ENCODE assay signal across 8 mouse cellular contexts in genomic region chr9:106280386-106280785, GRCm38 (mm10). TPM values are rescaled to one million over a fixed set of nuclear protein-coding genes. Genes with fewer than 3 reads are reported as not detected.
DNase-seq lines count a peak whose midpoint lies in the region; ATAC-seq and TF ChIP-seq lines count a peak whose summit lies in the region.

No protein-coding gene starts in this region.

- peak overlapping the region; percentile 69 for H3K27ac ChIP-seq in intestine, embryonic 14.5 days (ENCODE audit: low read depth)
- H3K27ac ChIP-seq in liver, embryonic 13.5 days = peak overlapping the region; percentile 67

- H3K4me1 ChIP-seq in intestine, embryonic 14.5 days (replicated peaks; ENCODE audit: control insufficient read depth, insufficient read depth, low read length) = peaks cover 11% of the 10 kb centered on the region
- H3K4me1 ChIP-seq in liver, embryonic 13.5 days (replicated peaks) = peaks cover 28% of the 10 kb centered on the region

- H3K27me3 ChIP-seq in C2C12 (ENCODE audit: control insufficient read depth, insufficient read depth, insufficient read length) (no peaks in the 10 kb centered on the region), myocyte (ENCODE audit: control insufficient read depth, insufficient read depth, insufficient read length) (no peaks in the 10 kb centered on the region)
- H3K27me3 ChIP-seq in intestine, embryonic 14.5 days (replicated peaks; ENCODE audit: control insufficient read depth, insufficient read depth, low read length) = no peaks in the 10 kb centered on the region
- no peaks in the 10 kb centered on the region for H3K27me3 ChIP-seq in liver, embryonic 13.5 days

- no peak for TF ChIP-seq CTCF in C2C12 (IDR thresholded peaks at IDR 0.05; ENCODE audit: control insufficient read depth, insufficient read depth, insufficient read length)

- peak; percentile 79 for DNase-seq in embryo, embryonic 10.5 days (ENCODE audit: low spot score)
- DNase-seq in gonadal fat pad, adult 2 months (ENCODE audit: low read depth) = peak; percentile 57
- DNase-seq in intestine, embryonic 14.5 days (ENCODE audit: low spot score) = no peak
- peak; percentile 22 for DNase-seq in liver, embryonic 13.5 days
- DNase-seq in thymus, postnatal 0 days (ENCODE audit: low spot score) = peak; percentile 49

- peak overlapping the region; percentile 90 for H3K4me2 ChIP-seq in intestine, embryonic 14.5 days (ENCODE audit: low read length)
- H3K4me2 ChIP-seq in liver, embryonic 13.5 days = peak overlapping the region; percentile 85
- H3K4me2 ChIP-seq in myocyte (ENCODE audit: low read depth) = peak overlapping the region; percentile 68

- no peak for TF ChIP-seq POLR2A in myocyte (IDR thresholded peaks at IDR 0.05; ENCODE audit: insufficient read length, low read depth)

- peak; percentile 7 for ATAC-seq in activated CD4-positive, CD25-positive, alpha-beta regulatory T cell, adult 4 months
- ATAC-seq in intestine, embryonic 14.5 days (replicated peaks; ENCODE audit: low FRiP score, low TSS enrichment, low read depth) = peak; percentile 62; the same call in 1 of the 2 replicates
- peak; percentile 19 for ATAC-seq in liver, embryonic 13.5 days (ENCODE audit: low read depth)

- WGBS in intestine, embryonic 14.5 days = under 1% methylated on average over 14 of the region's 14 CpGs
- under 1% methylated on average over 14 of the region's 14 CpGs for WGBS in liver, embryonic 13.5 days (ENCODE audit: insufficient replicate concordance)

- peak overlapping the region; percentile 59 for H3K9ac ChIP-seq in intestine, embryonic 14.5 days (ENCODE audit: low read length)
- H3K9ac ChIP-seq in liver, embryonic 13.5 days = peak overlapping the region; percentile 89

- H3K79me2 ChIP-seq in C2C12 (ENCODE audit: control insufficient read depth, insufficient read depth) = peaks cover 8% of the 10 kb centered on the region
- H3K79me2 ChIP-seq in myocyte (ENCODE audit: control insufficient read depth, insufficient read depth) = no peaks in the 10 kb centered on the region

- no peaks in the 10 kb centered on the region for H3K9me3 ChIP-seq in intestine, embryonic 14.5 days (ENCODE audit: control insufficient read depth, low read length)
- H3K9me3 ChIP-seq in liver, embryonic 13.5 days (replicated peaks) = no peaks in the 10 kb centered on the region

- H3K36me3 ChIP-seq in C2C12 (ENCODE audit: control insufficient read depth, insufficient read depth) (no peaks in the 10 kb centered on the region), myocyte (ENCODE audit: control insufficient read depth, insufficient read depth) (no peaks in the 10 kb centered on the region)
- peaks cover 15% of the 10 kb centered on the region; the same call in 1 of the 2 replicates for H3K36me3 ChIP-seq in intestine, embryonic 14.5 days (ENCODE audit: control insufficient read depth, insufficient read depth, low read length)
- peaks cover 17% of the 10 kb centered on the region for H3K36me3 ChIP-seq in liver, embryonic 13.5 days

- H3K79me3 ChIP-seq in C2C12 (ENCODE audit: low read depth) = no peaks in the 10 kb centered on the region

- H3ac ChIP-seq in C2C12 (ENCODE audit: control insufficient read depth, insufficient read length, low read depth) (peak overlapping the region; percentile 55), myocyte (ENCODE audit: control insufficient read depth, insufficient read length) (no peak overlapping the region)

- H3K4me3 ChIP-seq in C2C12 (ENCODE audit: insufficient read depth, poor library complexity, severe bottlenecking) (peak overlapping the region; percentile 51), myocyte (peak overlapping the region; percentile 51)
- peak overlapping the region; percentile 76 for H3K4me3 ChIP-seq in intestine, embryonic 14.5 days (ENCODE audit: low read depth, low read length)
- peak overlapping the region; percentile 81 for H3K4me3 ChIP-seq in liver, embryonic 13.5 days (replicated peaks)

TF ChIP-seq in C2C12, 6 proteins besides CTCF, POLR2A, EP300 and RAD21:
- TF ChIP-seq USF1 (IDR thresholded peaks at IDR 0.05; ENCODE audit: low read depth) (no peak), MYOD1 (IDR thresholded peaks at IDR 0.05; ENCODE audit: control insufficient read depth, insufficient read length, low read depth) (no peak), MYOG (IDR thresholded peaks at IDR 0.05; ENCODE audit: control insufficient read depth, extremely low read depth, insufficient read length) (no peak), MAX (IDR thresholded peaks at IDR 0.05) (no peak)

TF ChIP-seq in myocyte, 11 proteins besides CTCF, POLR2A, EP300 and RAD21:
- TF ChIP-seq CEBPB (IDR thresholded peaks at IDR 0.05; ENCODE audit: insufficient read depth, poor library complexity, severe bottlenecking) (no peak), REST (IDR thresholded peaks at IDR 0.05; ENCODE audit: insufficient read depth, insufficient read length) (no peak), MAX (IDR thresholded peaks at IDR 0.05; ENCODE audit: low read depth) (no peak), SRF (IDR thresholded peaks at IDR 0.05; ENCODE audit: control insufficient read depth, insufficient read length, low read depth) (no peak)

RNA-seq across cellular contexts. Expression of gene Poc1a, which starts 0.5 kb away (rescaled TPM):
- polyA plus RNA-seq in C2C12 (2012; fragmentation: generic; extraction: Trizol) (20.6 TPM), myocyte (2012; fragmentation: generic; extraction: Trizol) (7.6 TPM)
- polyA plus RNA-seq in activated CD4-positive, CD25-positive, alpha-beta regulatory T cell, adult 4 months (2017; shearing (Covaris generic)) = 10 to 100 TPM in 1 of 2 experiments, 1 to 10 TPM in 1; 7.9 to 13.5 TPM
- 5.4 and 5.6 TPM in 2 replicates for polyA plus RNA-seq in gonadal fat pad, adult 2 months (2012; rRNA removed)
- polyA plus RNA-seq in intestine, embryonic 14.5 days (2014; fragmentation: Nextera tagmentation; extraction: Ambion mirVana) = 29.1 and 29.6 TPM in 2 replicates
- 27.4 and 27.8 TPM in 2 replicates for polyA plus RNA-seq in liver, embryonic 13.5 days (2015; fragmentation: Nextera tagmentation; extraction: Ambion mirVana)
- polyA plus RNA-seq in thymus, postnatal 0 days (2015; fragmentation: Nextera tagmentation; extraction: Ambion mirVana) = 35.6 and 37.2 TPM in 2 replicates

RNA-seq across cellular contexts. Expression of gene Alas1, which starts 31.9 kb away (rescaled TPM):
- 81.3 TPM for polyA plus RNA-seq in C2C12 (2012; fragmentation: generic; extraction: Trizol)
- 10 to 100 TPM; 37.8 to 65.0 TPM for polyA plus RNA-seq in activated CD4-positive, CD25-positive, alpha-beta regulatory T cell, adult 4 months (2017; shearing (Covaris generic))
- 203 and 204 TPM in 2 replicates for polyA plus RNA-seq in gonadal fat pad, adult 2 months (2012; rRNA removed)
- polyA plus RNA-seq in intestine, embryonic 14.5 days (2014; fragmentation: Nextera tagmentation; extraction: Ambion mirVana) = 102 and 109 TPM in 2 replicates
- polyA plus RNA-seq in liver, embryonic 13.5 days (2015; fragmentation: Nextera tagmentation; extraction: Ambion mirVana) = 37.7 and 43.7 TPM in 2 replicates
- 98.1 TPM for polyA plus RNA-seq in myocyte (2012; fragmentation: generic; extraction: Trizol)
- polyA plus RNA-seq in thymus, postnatal 0 days (2015; fragmentation: Nextera tagmentation; extraction: Ambion mirVana) = 80.1 and 93.8 TPM in 2 replicates

RNA-seq across cellular contexts. Expression of gene Tlr9, which starts 58.0 kb away (rescaled TPM):
- not detected for polyA plus RNA-seq in C2C12 (2012; fragmentation: generic; extraction: Trizol)
- polyA plus RNA-seq in activated CD4-positive, CD25-positive, alpha-beta regulatory T cell, adult 4 months (2017; shearing (Covaris generic)) = under 1 TPM in 1 of 2 experiments, not detected in 1; 0.13 TPM
- 4.0 and 5.2 TPM in 2 replicates for polyA plus RNA-seq in gonadal fat pad, adult 2 months (2012; rRNA removed)
- polyA plus RNA-seq in intestine, embryonic 14.5 days (2014; fragmentation: Nextera tagmentation; extraction: Ambion mirVana) = 0.08 TPM in 1 of 2 replicates, not detected in the other
- polyA plus RNA-seq in liver, embryonic 13.5 days (2015; fragmentation: Nextera tagmentation; extraction: Ambion mirVana) = 0.07 TPM in 1 of 2 replicates, not detected in the other
- polyA plus RNA-seq in myocyte (2012; fragmentation: generic; extraction: Trizol) = not detected
- polyA plus RNA-seq in thymus, postnatal 0 days (2015; fragmentation: Nextera tagmentation; extraction: Ambion mirVana) = 0.12 and 0.30 TPM in 2 replicates

Comparison
In these comparisons a context has a peak if more than half of its experiments do, and no peak if none do; other contexts are left out.
1. ATAC-seq: peak in every context shown above with its lines; median percentile 62 in intestine, embryonic 14.5 days; 19 in liver, embryonic 13.5 days; 7 in activated CD4-positive, CD25-positive, alpha-beta regulatory T cell, adult 4 months.